Comparison of ENCODE assay signal across 26 mouse cellular contexts in genomic region chr5:148713796-148714195, GRCm38 (mm10).
DNase-seq lines count a peak whose midpoint lies in the region; ATAC-seq and TF ChIP-seq lines count a peak whose summit lies in the region.
"Had no signal": no experiment of that assay in that cellular context is flagged by ENCODE, and none has a peak within 500 bp of the region (broad histone marks: within the 10 kb centered on the region; RNA-seq: fewer than 3 reads in every experiment).

No protein-coding gene starts in this region.

- peak; percentile 7 to 23 for DNase-seq in heart, postnatal 14 days
- DNase-seq in heart, adult 18-20 months, result no peak
- DNase-seq in lung, adult 2 months, result peak; percentile 43
- DNase-seq in lung, postnatal 36 days, result peak; percentile 78
- no peak for DNase-seq in thymus, postnatal 10 days (ENCODE audit: low spot score in 2 of 2)
- DNase-seq: adrenal gland, adult 8-10 months; B cell, adult 2 months; cerebellum, adult 2 months; cerebellum, postnatal 25 days; heart, postnatal 36 days; kidney, adult 9 months; kidney, postnatal 14 days; layer of hippocampus, adult 9-11 months; liver; retina, postnatal 1 day; right cerebral cortex, postnatal 14 days; thymus, postnatal 25 days had no signal

- no peaks in the 10 kb centered on the region for H3K27me3 ChIP-seq in lung, embryonic 16.5 days (ENCODE audit: control insufficient read depth, insufficient read depth, low read depth, low read length)
- no peaks in the 10 kb centered on the region for H3K27me3 ChIP-seq in kidney, embryonic 16.5 days (ENCODE audit: insufficient read depth, low read length)
- H3K27me3 ChIP-seq: forebrain, embryonic 13.5 days; heart, embryonic 15.5 days; hindbrain, embryonic 13.5 days had no signal

- peaks cover 6% of the 10 kb centered on the region for H3K9me3 ChIP-seq in lung, embryonic 16.5 days (ENCODE audit: control insufficient read depth, low read length)
- peaks cover 1% of the 10 kb centered on the region; the same call in 1 of the 2 replicates for H3K9me3 ChIP-seq in kidney, embryonic 16.5 days (ENCODE audit: low read length)
- H3K9me3 ChIP-seq: forebrain, embryonic 13.5 days; heart, embryonic 15.5 days; hindbrain, embryonic 13.5 days had no signal

- H3K4me1 ChIP-seq in lung, adult 2 months (ENCODE audit: control insufficient read depth, insufficient read depth, low read length), result peaks cover 3% of the 10 kb centered on the region; the same call in 1 of the 2 replicates
- peaks cover 8% of the 10 kb centered on the region for H3K4me1 ChIP-seq in lung, embryonic 16.5 days (replicated peaks; ENCODE audit: control insufficient read depth, insufficient read depth, low read length)
- H3K4me1 ChIP-seq in kidney, embryonic 16.5 days (ENCODE audit: insufficient read depth, low read length), result peaks cover 6% of the 10 kb centered on the region; the same call in 1 of the 2 replicates

- 82% methylated on average over 5 of the region's 5 CpGs for WGBS in lung, adult 2 months
- 74% methylated on average over 5 of the region's 5 CpGs for WGBS in lung, embryonic 16.5 days
- WGBS in kidney, embryonic 16.5 days, result 87% methylated on average over 5 of the region's 5 CpGs

- H3K36me3 ChIP-seq in lung, embryonic 16.5 days (ENCODE audit: control insufficient read depth, insufficient read depth, low read length), result no peaks in the 10 kb centered on the region
- no peaks in the 10 kb centered on the region for H3K36me3 ChIP-seq in kidney, embryonic 16.5 days (ENCODE audit: insufficient read depth, low read length)
- H3K36me3 ChIP-seq: heart, embryonic 15.5 days; hindbrain, embryonic 13.5 days had no signal

- H3K27ac ChIP-seq in lung, embryonic 16.5 days (ENCODE audit: low read length), result no peak overlapping the region
- H3K27ac ChIP-seq in kidney, embryonic 16.5 days (ENCODE audit: low read length), result no peak overlapping the region
- H3K27ac ChIP-seq: forebrain, embryonic 13.5 days; heart, embryonic 15.5 days; hindbrain, embryonic 13.5 days had no signal

- no peak overlapping the region for H3K9ac ChIP-seq in lung, embryonic 16.5 days (ENCODE audit: low read length)
- no peak overlapping the region for H3K9ac ChIP-seq in kidney, embryonic 16.5 days (replicated peaks; ENCODE audit: low read length)
- H3K9ac ChIP-seq: forebrain, embryonic 13.5 days; heart, embryonic 15.5 days; hindbrain, embryonic 13.5 days had no signal

- no peak for TF ChIP-seq CTCF in lung, adult 2 months (IDR thresholded peaks at IDR 0.05; ENCODE audit: insufficient read depth, low read length)

- no peak overlapping the region for H3K4me2 ChIP-seq in lung, embryonic 16.5 days (ENCODE audit: low read depth, low read length)
- no peak overlapping the region for H3K4me2 ChIP-seq in kidney, embryonic 16.5 days (replicated peaks; ENCODE audit: low read depth, low read length)
- H3K4me2 ChIP-seq: forebrain, embryonic 13.5 days; heart, embryonic 15.5 days; hindbrain, embryonic 13.5 days; midbrain, embryonic 11.5 days had no signal

- no peak for TF ChIP-seq POLR2A in lung, adult 2 months (IDR thresholded peaks at IDR 0.05; ENCODE audit: borderline replicate concordance, extremely low read depth, low read depth, low read length)

- intact Hi-C loops in heart, postnatal 14 days (cut with DNase I), result no loop called here

- ATAC-seq in lung, embryonic 16.5 days (ENCODE audit: low read depth), result peak; percentile 66
- ATAC-seq in kidney, embryonic 16.5 days (ENCODE audit: low FRiP score, low TSS enrichment), result no peak
- ATAC-seq: forebrain, embryonic 13.5 days; intestine, embryonic 16.5 days; midbrain, embryonic 16.5 days had no signal

- no peak overlapping the region for H3K4me3 ChIP-seq in lung, adult 2 months (replicated peaks; ENCODE audit: extremely low read depth, low read depth, low read length)
- no peak overlapping the region for H3K4me3 ChIP-seq in lung, embryonic 16.5 days (ENCODE audit: low read length)
- no peak overlapping the region for H3K4me3 ChIP-seq in kidney, embryonic 16.5 days (ENCODE audit: low read length)
- H3K4me3 ChIP-seq: forebrain, embryonic 13.5 days; heart, embryonic 15.5 days; hindbrain, embryonic 13.5 days; myocyte had no signal

Comparison
In these comparisons a context has a peak if more than half of its experiments do, and no peak if none do; other contexts are left out.
1. DNase-seq: peak in heart, postnatal 14 days (2 of 2), lung, adult 2 months (single experiment) and lung, postnatal 36 days (single experiment); none in heart, adult 18-20 months (0 of 2) and thymus, postnatal 10 days (0 of 2).